Mouse (Mus musculus) megakaryocyte, embryonic 14.5 days (primary cell): Measurements from ENCODE around the gene Ecpas.

Experiments used
- FLI1 ChIP-seq: IDR thresholded peaks from 2 replicates; pipeline ENCODE4 v1.6.1; 2012; ENCODE audit warnings: low read length, inconsistent platforms, mixed read lengths
- GATA1 ChIP-seq: IDR thresholded peaks from 3 replicates; pipeline ENCODE4 v1.6.1; 2012; ENCODE audit warnings: mixed read lengths, low read length, inconsistent platforms, borderline replicate concordance

GRCm38 (mm10) chr4:58932541-58932940 is 20.0 kb upstream of the Ecpas start:
- TF ChIP-seq GATA1: no peak
- no peak for TF ChIP-seq FLI1
